Mouse (Mus musculus): ENCODE results near the gene Qrfpr. TPM values are rescaled to one million over a fixed set of nuclear protein-coding genes. Genes with fewer than 3 reads are reported as not detected.
A peak's percentile ranks its signal among the peaks of the same experiment; 100 is the strongest.

Gene Qrfpr
- polyA plus RNA-seq, 1 experiment from 2014 or later: not detected

GRCm38 (mm10) chr3:36171348-36171747 lies 50.8 kb downstream of the Qrfpr start:
- Histone ChIP-seq H3K36me3 (ENCODE audit: control insufficient read depth, insufficient read depth) (no peaks in the 10 kb centered on the region), H3K4me3 (ENCODE audit: low read depth, low read length) (no peak overlapping the region), H3K27me3 (ENCODE audit: control insufficient read depth, insufficient read depth, low read depth, low read length) (no peaks in the 10 kb centered on the region), H3K4me1 (ENCODE audit: control insufficient read depth, low read depth, low read length) (no peaks in the 10 kb centered on the region), H3K27ac (ENCODE audit: low read length) (no peak overlapping the region), H3K9ac (ENCODE audit: low read depth, low read length) (no peak overlapping the region), H3K9me3 (replicated peaks; ENCODE audit: control insufficient read depth, low read length) (no peaks in the 10 kb centered on the region), H3K4me2 (ENCODE audit: low read depth, low read length) (no peak overlapping the region)
- no peak for ATAC-seq (ENCODE audit: low read depth)
- WGBS (ENCODE audit: insufficient replicate concordance): 69% methylated on average over 1 of the region's 1 CpGs

GRCm38 (mm10) chr3:36170670-36171210 lies 51.4 kb downstream of the Qrfpr start:
- no peaks in the 10 kb centered on the region for H3K27me3 ChIP-seq (ENCODE audit: control insufficient read depth, insufficient read depth, low read depth, low read length)
- H3K4me2 ChIP-seq (ENCODE audit: low read depth, low read length): no peak overlapping the region
- peaks cover 3% of the 10 kb centered on the region for H3K36me3 ChIP-seq (ENCODE audit: control insufficient read depth, insufficient read depth)
- no peaks in the 10 kb centered on the region for H3K9me3 ChIP-seq (replicated peaks; ENCODE audit: control insufficient read depth, low read length)
- no peaks in the 10 kb centered on the region for H3K4me1 ChIP-seq (ENCODE audit: control insufficient read depth, low read depth, low read length)
- H3K27ac ChIP-seq (ENCODE audit: low read length): no peak overlapping the region
- H3K9ac ChIP-seq (ENCODE audit: low read depth, low read length): no peak overlapping the region
- no peak overlapping the region for H3K4me3 ChIP-seq (ENCODE audit: low read depth, low read length)
- no peak for ATAC-seq (ENCODE audit: low read depth)
- WGBS (ENCODE audit: insufficient replicate concordance): 76% methylated on average over 1 of the region's 1 CpGs

GRCm38 (mm10) chr3:36155268-36155667 lies 66.8 kb downstream of the Qrfpr start:
- Histone ChIP-seq H3K4me1 (ENCODE audit: control insufficient read depth, low read depth, low read length) (no peaks in the 10 kb centered on the region; the same call in 1 of the 2 replicates), H3K9ac (ENCODE audit: low read depth, low read length) (no peak overlapping the region), H3K9me3 (replicated peaks; ENCODE audit: control insufficient read depth, low read length) (no peaks in the 10 kb centered on the region), H3K4me2 (ENCODE audit: low read depth, low read length) (no peak overlapping the region), H3K4me3 (ENCODE audit: low read depth, low read length) (no peak overlapping the region), H3K27ac (ENCODE audit: low read length) (no peak overlapping the region), H3K27me3 (ENCODE audit: control insufficient read depth, insufficient read depth, low read depth, low read length) (no peaks in the 10 kb centered on the region), H3K36me3 (ENCODE audit: control insufficient read depth, insufficient read depth) (peaks cover 3% of the 10 kb centered on the region)
- WGBS (ENCODE audit: insufficient replicate concordance): 53% methylated on average over 5 of the region's 5 CpGs
- ATAC-seq (ENCODE audit: low read depth): no peak

- Histone ChIP-seq H3K4me1 (ENCODE audit: control insufficient read depth, low read depth, low read length) (no peaks in the 10 kb centered on the region; the same call in 1 of the 2 replicates), H3K27me3 (ENCODE audit: control insufficient read depth, insufficient read depth, low read depth, low read length) (no peaks in the 10 kb centered on the region), H3K36me3 (ENCODE audit: control insufficient read depth, insufficient read depth) (no peaks in the 10 kb centered on the region), H3K4me2 (ENCODE audit: low read depth, low read length) (peak within 1 kb of the TSS; percentile 77), H3K27ac (ENCODE audit: low read length) (peak within 1 kb of the TSS; percentile 63), H3K9me3 (replicated peaks; ENCODE audit: control insufficient read depth, low read length) (no peaks in the 10 kb centered on the region), H3K9ac (ENCODE audit: low read depth, low read length) (peak within 1 kb of the TSS; percentile 81), H3K4me3 (ENCODE audit: low read depth, low read length) (peak within 1 kb of the TSS; percentile 80)
- peak; percentile 96 for ATAC-seq (ENCODE audit: low read depth)
- WGBS (ENCODE audit: insufficient replicate concordance): under 1% methylated on average over 51 of the region's 54 CpGs
Observed at GRCm38 (mm10) chr3:36150934-36151686, 71.0 kb downstream of the Qrfpr start, which contains the start of gene D3Ertd254e. Gene D3Ertd254e (plus strand): TSS chr3:36151017.

GRCm38 (mm10) chr3:36150537-36150933 lies 71.6 kb downstream of the Qrfpr start:
- no peaks in the 10 kb centered on the region for H3K36me3 ChIP-seq (ENCODE audit: control insufficient read depth, insufficient read depth)
- 5% methylated on average over 1 of the region's 1 CpGs for WGBS (ENCODE audit: insufficient replicate concordance)
- ATAC-seq (ENCODE audit: low read depth): no peak
- peak overlapping the region; percentile 80 for H3K4me3 ChIP-seq (ENCODE audit: low read depth, low read length)
- H3K9ac ChIP-seq (ENCODE audit: low read depth, low read length): no peak overlapping the region
- H3K9me3 ChIP-seq (replicated peaks; ENCODE audit: control insufficient read depth, low read length): no peaks in the 10 kb centered on the region
- no peak overlapping the region for H3K27ac ChIP-seq (ENCODE audit: low read length)
- no peaks in the 10 kb centered on the region; the same call in 1 of the 2 replicates for H3K4me1 ChIP-seq (ENCODE audit: control insufficient read depth, low read depth, low read length)
- H3K27me3 ChIP-seq (ENCODE audit: control insufficient read depth, insufficient read depth, low read depth, low read length): no peaks in the 10 kb centered on the region
- H3K4me2 ChIP-seq (ENCODE audit: low read depth, low read length): peak overlapping the region; percentile 77

GRCm38 (mm10) chr3:36138996-36139395 lies 83.1 kb downstream of the Qrfpr start:
- no peaks in the 10 kb centered on the region for H3K4me1 ChIP-seq (ENCODE audit: control insufficient read depth, low read depth, low read length)
- H3K4me2 ChIP-seq (ENCODE audit: low read depth, low read length): no peak overlapping the region
- no peak overlapping the region for H3K4me3 ChIP-seq (ENCODE audit: low read depth, low read length)
- no peaks in the 10 kb centered on the region for H3K27me3 ChIP-seq (ENCODE audit: control insufficient read depth, insufficient read depth, low read depth, low read length)
- ATAC-seq (ENCODE audit: low read depth): no peak
- no peaks in the 10 kb centered on the region for H3K36me3 ChIP-seq (ENCODE audit: control insufficient read depth, insufficient read depth)
- no peak overlapping the region for H3K9ac ChIP-seq (ENCODE audit: low read depth, low read length)
- no peaks in the 10 kb centered on the region for H3K9me3 ChIP-seq (replicated peaks; ENCODE audit: control insufficient read depth, low read length)
- H3K27ac ChIP-seq (ENCODE audit: low read length): no peak overlapping the region

- no peaks in the 10 kb centered on the region for H3K9me3 ChIP-seq (replicated peaks; ENCODE audit: control insufficient read depth, low read length)
- 58% methylated on average over 1 of the region's 1 CpGs for WGBS (ENCODE audit: insufficient replicate concordance)
- H3K4me2 ChIP-seq (ENCODE audit: low read depth, low read length): no peak overlapping the region
- ATAC-seq (ENCODE audit: low read depth): no peak
- no peaks in the 10 kb centered on the region for H3K4me1 ChIP-seq (ENCODE audit: control insufficient read depth, low read depth, low read length)
- no peak overlapping the region for H3K4me3 ChIP-seq (ENCODE audit: low read depth, low read length)
- no peak overlapping the region for H3K27ac ChIP-seq (ENCODE audit: low read length)
- H3K36me3 ChIP-seq (ENCODE audit: control insufficient read depth, insufficient read depth): no peaks in the 10 kb centered on the region
- H3K27me3 ChIP-seq (ENCODE audit: control insufficient read depth, insufficient read depth, low read depth, low read length): no peaks in the 10 kb centered on the region
- no peak overlapping the region for H3K9ac ChIP-seq (ENCODE audit: low read depth, low read length)
Observed at GRCm38 (mm10) chr3:36138171-36138660, 83.9 kb downstream of the Qrfpr start.

- Histone ChIP-seq H3K36me3 (ENCODE audit: control insufficient read depth, insufficient read depth) (no peaks in the 10 kb centered on the region), H3K27ac (ENCODE audit: low read length) (no peak overlapping the region), H3K27me3 (ENCODE audit: control insufficient read depth, insufficient read depth, low read depth, low read length) (no peaks in the 10 kb centered on the region), H3K4me1 (ENCODE audit: control insufficient read depth, low read depth, low read length) (no peaks in the 10 kb centered on the region), H3K9me3 (replicated peaks; ENCODE audit: control insufficient read depth, low read length) (no peaks in the 10 kb centered on the region), H3K4me3 (ENCODE audit: low read depth, low read length) (no peak overlapping the region), H3K9ac (ENCODE audit: low read depth, low read length) (no peak overlapping the region), H3K4me2 (ENCODE audit: low read depth, low read length) (no peak overlapping the region)
- no peak for ATAC-seq (ENCODE audit: low read depth)
- WGBS (ENCODE audit: insufficient replicate concordance): 22% methylated on average over 2 of the region's 2 CpGs
Observed at GRCm38 (mm10) chr3:36137560-36137959, 84.6 kb downstream of the Qrfpr start.

GRCm38 (mm10) chr3:36136152-36136551 lies 86.0 kb downstream of the Qrfpr start:
- H3K4me2 ChIP-seq (ENCODE audit: low read depth, low read length): no peak overlapping the region
- no peaks in the 10 kb centered on the region for H3K4me1 ChIP-seq (ENCODE audit: control insufficient read depth, low read depth, low read length)
- H3K27ac ChIP-seq (ENCODE audit: low read length): no peak overlapping the region
- no peak for ATAC-seq (ENCODE audit: low read depth)
- no peak overlapping the region for H3K9ac ChIP-seq (ENCODE audit: low read depth, low read length)
- H3K36me3 ChIP-seq (ENCODE audit: control insufficient read depth, insufficient read depth): no peaks in the 10 kb centered on the region
- no peaks in the 10 kb centered on the region for H3K27me3 ChIP-seq (ENCODE audit: control insufficient read depth, insufficient read depth, low read depth, low read length)
- H3K9me3 ChIP-seq (replicated peaks; ENCODE audit: control insufficient read depth, low read length): no peaks in the 10 kb centered on the region
- no peak overlapping the region for H3K4me3 ChIP-seq (ENCODE audit: low read depth, low read length)

Measured in liver, embryonic 16.5 days (tissue).